Mouse (Mus musculus): Measurements from ENCODE around the gene Ugt1a5.
A peak's percentile ranks its signal among the peaks of the same experiment; 100 is the strongest.

The Ugt1a5 gene

GRCm38 (mm10) chr1:88240072-88240471 is 74.3 kb downstream of the Ugt1a5 start:
- DNase-seq (ENCODE audit: low spot score in 2 of 2): no peak

- DNase-seq (ENCODE audit: low spot score in 2 of 2): no peak
Measured at GRCm38 (mm10) chr1:88240579-88240978, 74.8 kb downstream of the Ugt1a5 start.

- DNase-seq (ENCODE audit: low spot score in 2 of 2): no peak
Measured at GRCm38 (mm10) chr1:88243861-88244260, 78.0 kb downstream of the Ugt1a5 start.

- DNase-seq (ENCODE audit: low spot score in 2 of 2): no peak
Measured at GRCm38 (mm10) chr1:88245881-88246280, 80.1 kb downstream of the Ugt1a5 start.

- DNase-seq (ENCODE audit: low spot score in 2 of 2): no peak
Measured at GRCm38 (mm10) chr1:88246386-88246785, 80.6 kb downstream of the Ugt1a5 start.

GRCm38 (mm10) chr1:88247660-88248059 is 81.8 kb downstream of the Ugt1a5 start:
- DNase-seq (ENCODE audit: low spot score in 2 of 2): no peak

- DNase-seq (ENCODE audit: low spot score in 2 of 2): no peak
Measured at GRCm38 (mm10) chr1:88248658-88249057, 82.8 kb downstream of the Ugt1a5 start.

GRCm38 (mm10) chr1:88249596-88249995 is 83.8 kb downstream of the Ugt1a5 start:
- no peak for DNase-seq (ENCODE audit: low spot score in 2 of 2)

- DNase-seq (ENCODE audit: low spot score in 2 of 2): no peak
Measured at GRCm38 (mm10) chr1:88250023-88250422, 84.2 kb downstream of the Ugt1a5 start.

- no peak for DNase-seq (ENCODE audit: low spot score in 2 of 2)
Measured at GRCm38 (mm10) chr1:88253106-88253505, 87.3 kb downstream of the Ugt1a5 start.

- DNase-seq (ENCODE audit: low spot score in 2 of 2): no peak
Measured at GRCm38 (mm10) chr1:88253540-88253939, 87.7 kb downstream of the Ugt1a5 start.

GRCm38 (mm10) chr1:88254793-88255465 is 89.1 kb downstream of the Ugt1a5 start:
- peak in 1 of 2 experiments; percentile 81 for DNase-seq (ENCODE audit: low spot score in 2 of 2)

- DNase-seq (ENCODE audit: low spot score in 2 of 2): no peak
Measured at GRCm38 (mm10) chr1:88255466-88255857, 89.7 kb downstream of the Ugt1a5 start.

GRCm38 (mm10) chr1:88255989-88256754 is 90.4 kb downstream of the Ugt1a5 start:
- peak in 1 of 2 experiments; percentile 63 for DNase-seq (ENCODE audit: low spot score in 2 of 2)

- DNase-seq (ENCODE audit: low spot score in 2 of 2): no peak
Measured at GRCm38 (mm10) chr1:88256886-88257663, 91.3 kb downstream of the Ugt1a5 start.

GRCm38 (mm10) chr1:88257681-88258080 is 91.9 kb downstream of the Ugt1a5 start:
- DNase-seq (ENCODE audit: low spot score in 2 of 2): no peak

- no peak for DNase-seq (ENCODE audit: low spot score in 2 of 2)
Measured at GRCm38 (mm10) chr1:88258361-88258760, 92.5 kb downstream of the Ugt1a5 start.

- DNase-seq (ENCODE audit: low spot score in 2 of 2): peak in 1 of 2 experiments; percentile 69
Measured at GRCm38 (mm10) chr1:88258881-88259642, 93.2 kb downstream of the Ugt1a5 start.

- DNase-seq (ENCODE audit: low spot score in 2 of 2): no peak
Measured at GRCm38 (mm10) chr1:88259643-88260024, 93.8 kb downstream of the Ugt1a5 start.

GRCm38 (mm10) chr1:88260114-88260513 is 94.3 kb downstream of the Ugt1a5 start:
- no peak for DNase-seq (ENCODE audit: low spot score in 2 of 2)

GRCm38 (mm10) chr1:88260604-88261377 is 95.0 kb downstream of the Ugt1a5 start:
- no peak for DNase-seq (ENCODE audit: low spot score in 2 of 2)
